Mouse (Mus musculus) midbrain, embryonic 14.5 days (tissue): Measurements from ENCODE around the gene Syt1. TPM values are rescaled to one million over a fixed set of nuclear protein-coding genes. Genes with fewer than 3 reads are reported as not detected.
A peak's percentile ranks its signal among the peaks of the same experiment; 100 is the strongest.

Experiments used
- ATAC-seq: fragments of 200-750 bp; cut with Nextera tagmentation; 2 replicates; pipeline ENCODE4 v1.8.0; 2017; ENCODE audit warnings: moderate number of reproducible peaks, moderate library complexity; ENCODE audit not compliant: low FRiP score, low TSS enrichment
- DNase-seq: peaks from one replicate; pipeline ENCODE4 v3.0.0-alpha.2; 2015
- H3K27ac ChIP-seq: fragments of 300-500 bp; sonication (generic); replicated peaks from 2 replicates; pipeline ENCODE4 v1.5.1; 2014; ENCODE audit warnings: mild to moderate bottlenecking, low read depth, low read length, moderate library complexity
- H3K27me3 ChIP-seq: fragments of 300-500 bp; sonication (generic); 2 replicates; pipeline ENCODE4 v1.6.1; 2014; ENCODE audit warnings: low read length, control low read depth, mixed read lengths; ENCODE audit not compliant: control insufficient read depth, insufficient read depth
- H3K36me3 ChIP-seq: fragments of 300-500 bp; sonication (generic); 2 replicates; pipeline ENCODE4 v1.6.1; 2014; ENCODE audit warnings: low read length, control low read depth; ENCODE audit not compliant: control insufficient read depth, insufficient read depth
- H3K4me1 ChIP-seq: fragments of 300-500 bp; sonication (generic); 2 replicates; pipeline ENCODE4 v1.6.1; 2014; ENCODE audit warnings: mild to moderate bottlenecking, antibody characterized with exemption, low read length, control low read depth; ENCODE audit not compliant: control insufficient read depth, insufficient read depth
- H3K4me2 ChIP-seq: fragments of 300-500 bp; sonication (generic); 2 replicates; pipeline ENCODE4 v1.6.1; 2014; ENCODE audit warnings: mild to moderate bottlenecking, low read length, moderate library complexity
- H3K4me3 ChIP-seq: fragments of 300-500 bp; sonication (generic); replicated peaks from 2 replicates; pipeline ENCODE4 v1.5.1; 2014; ENCODE audit warnings: low read depth, low read length
- H3K9ac ChIP-seq: fragments of 300-500 bp; sonication (generic); replicated peaks from 2 replicates; pipeline ENCODE4 v1.6.1; 2014; ENCODE audit warnings: mild to moderate bottlenecking, low read length, moderate library complexity
- H3K9me3 ChIP-seq: fragments of 300-500 bp; sonication (generic); 2 replicates; pipeline ENCODE4 v1.6.1; 2016; ENCODE audit warnings: low read length, control low read depth, mixed read lengths; ENCODE audit not compliant: control insufficient read depth
- WGBS: fragments of 180-500 bp; shearing (Covaris S2); extraction: QIAGEN DNeasy Blood & Tissue Kit; methylation state at CpG from one replicate; pipeline ENCODE4 v1.1.7; 2014; 5-methylcytosine and 5-hydroxymethylcytosine counted together
- polyA plus RNA-seq: library from polyadenylated mRNA; unstranded; fragments of >200 nt; fragmentation: Nextera tagmentation; extraction: Ambion mirVana; gene quantifications from 2 replicates; pipeline ENCODE4 v1.2.1, GENCODE M21; 2014

Gene Syt1
- polyA plus RNA-seq, 1 experiment from 2014 or later: 103 TPM

DNA sequence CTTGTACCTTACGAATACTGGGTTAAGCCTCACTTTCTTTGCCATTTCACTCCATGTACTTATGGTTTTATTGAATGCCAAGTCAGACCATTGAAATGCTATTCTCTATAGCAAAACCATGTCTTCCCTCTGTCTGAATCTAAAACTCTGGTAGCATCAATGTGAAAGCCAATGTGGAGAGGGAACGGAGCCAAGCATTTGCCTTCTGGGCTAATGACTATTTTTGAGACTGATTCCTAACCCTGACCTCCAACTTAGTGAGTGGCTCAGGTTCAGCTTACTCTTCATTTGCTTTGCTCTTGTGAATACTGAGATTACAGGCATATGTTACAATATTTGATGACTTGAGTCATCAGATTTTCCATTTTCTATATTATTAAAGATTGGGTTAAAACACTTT is 23.5 kb downstream of the Syt1 start:
- H3K27me3 ChIP-seq: no peaks in the 10 kb centered on the region
- H3K27ac ChIP-seq: no peak overlapping the region
- DNase-seq (no peak), ATAC-seq (no peak)
- H3K4me3 ChIP-seq: no peak overlapping the region
- no peaks in the 10 kb centered on the region for H3K36me3 ChIP-seq
- peaks cover 2% of the 10 kb centered on the region; the same call in 1 of the 2 replicates for H3K9me3 ChIP-seq
- 94% methylated on average over 2 of the region's 2 CpGs for WGBS
- H3K4me1 ChIP-seq: no peaks in the 10 kb centered on the region
- H3K4me2 ChIP-seq: no peak overlapping the region
- no peak overlapping the region for H3K9ac ChIP-seq

DNA sequence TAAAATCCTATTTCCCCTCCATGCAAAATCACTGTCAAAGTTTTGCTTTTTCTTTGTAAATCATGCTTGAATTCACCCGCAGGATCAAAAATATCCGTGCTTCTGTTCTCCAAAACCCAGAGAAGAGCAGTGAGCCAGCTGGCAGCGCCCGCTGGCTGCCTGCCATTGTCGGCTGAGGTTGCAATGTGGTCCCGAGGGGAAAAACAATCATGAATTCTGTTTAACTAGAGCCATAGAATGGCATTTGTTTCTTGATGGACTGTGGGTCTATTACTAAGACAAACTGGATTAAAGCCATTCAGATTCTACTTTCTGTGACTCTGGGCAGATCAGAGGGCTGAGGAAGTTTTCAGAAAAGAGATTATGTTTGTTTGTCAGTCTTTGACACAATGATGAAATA is 31.1 kb downstream of the Syt1 start:
- peak; percentile 67; the same call in 1 of the 2 replicates for ATAC-seq
- peaks cover 2% of the 10 kb centered on the region; the same call in 1 of the 2 replicates for H3K9me3 ChIP-seq
- no peaks in the 10 kb centered on the region for H3K27me3 ChIP-seq
- no peak overlapping the region for H3K4me2 ChIP-seq
- H3K36me3 ChIP-seq: no peaks in the 10 kb centered on the region
- no peak overlapping the region for H3K27ac ChIP-seq
- H3K4me1 ChIP-seq: peaks cover 12% of the 10 kb centered on the region; the same call in 1 of the 2 replicates
- H3K4me3 ChIP-seq: no peak overlapping the region
- no peak overlapping the region for H3K9ac ChIP-seq
- WGBS: 19% methylated on average over 6 of the region's 6 CpGs
- peak; percentile 91 for DNase-seq

DNA sequence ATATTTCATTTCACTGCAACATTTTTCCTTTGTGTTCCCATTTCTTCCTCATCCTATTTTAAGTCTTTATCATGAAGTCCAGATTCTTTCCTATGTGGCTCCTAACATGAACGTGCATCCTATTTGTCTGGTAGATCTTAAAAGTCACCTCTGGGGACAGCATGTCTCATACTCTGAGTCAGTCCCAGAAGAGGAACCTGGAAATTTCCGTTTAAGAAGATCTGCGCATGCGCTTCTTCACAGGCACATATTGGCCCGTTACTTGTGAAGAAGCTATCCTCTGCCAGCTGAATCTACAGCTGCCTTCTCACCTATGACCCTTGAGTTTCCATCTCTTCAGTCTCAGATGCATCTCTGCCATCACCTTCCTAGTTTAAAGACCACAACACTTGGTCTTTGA is 55.8 kb downstream of the Syt1 start:
- ATAC-seq: no peak
- 91% methylated on average over 5 of the region's 5 CpGs for WGBS

DNA sequence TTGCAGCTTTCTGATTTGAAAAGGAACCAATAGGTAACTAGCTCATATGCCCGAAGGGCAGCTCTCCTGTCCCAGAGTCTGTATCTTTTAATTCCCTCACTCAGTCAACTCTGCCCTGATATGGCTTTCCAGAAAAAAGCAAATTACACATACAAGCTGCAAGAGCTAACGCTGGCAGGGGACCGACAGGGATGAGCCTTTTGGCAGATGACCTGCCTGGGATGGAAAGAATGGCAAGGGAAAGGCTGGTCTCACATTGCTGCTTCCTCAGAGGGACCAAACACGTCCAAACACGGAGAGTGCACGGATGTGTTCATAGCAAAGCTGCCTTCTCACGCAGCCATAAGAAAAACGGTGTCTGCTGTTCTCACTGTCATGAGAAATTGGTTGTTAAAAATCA is 58.6 kb downstream of the Syt1 start:
- Histone ChIP-seq H3K9me3 (no peaks in the 10 kb centered on the region), H3K4me3 (no peak overlapping the region), H3K9ac (no peak overlapping the region), H3K36me3 (no peaks in the 10 kb centered on the region), H3K4me1 (0 out of 2 replicates have a peak, but pooled peaks cover 5% of the 10 kb centered on the region), H3K4me2 (no peak overlapping the region), H3K27me3 (no peaks in the 10 kb centered on the region), H3K27ac (no peak overlapping the region; the same call in 1 of the 2 replicates)
- 76% methylated on average over 8 of the region's 8 CpGs for WGBS
- no peak for ATAC-seq
- DNase-seq: peak; percentile 15

More for the DNA sequence above, 55.8 kb downstream of the Syt1 start:
- no peak overlapping the region for H3K4me3 ChIP-seq
- no peak for DNase-seq
- no peaks in the 10 kb centered on the region for H3K36me3 ChIP-seq
- H3K9me3 ChIP-seq: no peaks in the 10 kb centered on the region
- no peaks in the 10 kb centered on the region for H3K27me3 ChIP-seq
- H3K4me2 ChIP-seq: no peak overlapping the region
- H3K27ac ChIP-seq: no peak overlapping the region
- no peak overlapping the region for H3K9ac ChIP-seq
- H3K4me1 ChIP-seq: 0 out of 2 replicates have a peak, but pooled peaks cover 5% of the 10 kb centered on the region

DNA sequence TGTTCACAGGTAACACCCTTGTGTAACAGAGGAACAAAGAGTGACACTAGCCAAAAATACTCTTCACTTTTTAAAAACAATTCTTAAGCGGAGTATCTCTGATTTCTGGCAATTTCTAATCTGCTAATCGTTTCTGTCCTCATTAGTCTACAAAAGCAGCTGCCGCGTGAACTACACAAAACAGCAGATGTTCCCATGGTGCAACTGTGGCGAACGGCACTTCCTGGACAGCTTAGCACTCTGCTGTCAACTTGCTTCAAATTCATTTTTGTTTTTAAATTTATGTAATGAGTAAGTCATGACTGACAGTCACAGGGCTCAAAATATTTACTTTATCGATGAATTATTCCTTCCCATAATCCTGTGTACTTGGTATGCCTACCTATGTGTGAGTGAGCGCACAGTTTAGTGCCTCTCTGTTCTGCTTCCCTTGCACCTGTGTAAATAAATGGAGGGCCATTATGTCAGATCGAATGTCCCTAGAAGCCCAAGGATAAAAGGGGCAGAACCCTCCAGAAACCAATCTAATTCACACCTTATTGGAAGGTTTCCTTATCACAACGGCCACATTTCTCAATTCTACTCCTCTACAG is 73.8 kb downstream of the Syt1 start:
- Histone ChIP-seq H3K27me3 (no peaks in the 10 kb centered on the region), H3K4me1 (no peaks in the 10 kb centered on the region), H3K36me3 (no peaks in the 10 kb centered on the region), H3K27ac (no peak overlapping the region), H3K4me3 (no peak overlapping the region), H3K9ac (no peak overlapping the region), H3K4me2 (no peak overlapping the region), H3K9me3 (no peaks in the 10 kb centered on the region)
- ATAC-seq: no peak
- peak; percentile 21 for DNase-seq
- WGBS: 88% methylated on average over 10 of the region's 10 CpGs

DNA sequence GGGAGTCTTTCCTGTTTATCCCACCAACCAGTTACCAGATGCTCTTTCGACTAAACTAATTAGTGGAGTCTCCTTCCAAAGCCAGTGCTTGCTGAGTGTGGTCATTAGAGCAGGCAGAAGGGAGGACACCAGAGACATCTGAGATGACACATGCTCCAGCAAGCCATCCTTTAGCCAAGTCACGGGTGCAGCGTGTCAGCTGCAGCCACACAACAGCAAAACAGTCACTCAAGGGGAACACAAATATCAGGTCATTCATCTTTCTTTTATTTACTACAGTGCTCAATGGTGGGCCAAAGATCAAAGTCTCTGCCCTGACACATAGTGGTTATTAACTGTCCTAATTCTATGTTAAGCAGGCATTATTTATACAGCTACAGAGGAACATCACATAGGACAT is 80.5 kb downstream of the Syt1 start:
- ATAC-seq (no peak), DNase-seq (no peak)
- Histone ChIP-seq H3K4me3 (no peak overlapping the region), H3K4me1 (no peaks in the 10 kb centered on the region), H3K36me3 (no peaks in the 10 kb centered on the region), H3K27me3 (no peaks in the 10 kb centered on the region), H3K9me3 (no peaks in the 10 kb centered on the region), H3K27ac (no peak overlapping the region), H3K9ac (no peak overlapping the region), H3K4me2 (no peak overlapping the region)
- WGBS: 81% methylated on average over 3 of the region's 3 CpGs

DNA sequence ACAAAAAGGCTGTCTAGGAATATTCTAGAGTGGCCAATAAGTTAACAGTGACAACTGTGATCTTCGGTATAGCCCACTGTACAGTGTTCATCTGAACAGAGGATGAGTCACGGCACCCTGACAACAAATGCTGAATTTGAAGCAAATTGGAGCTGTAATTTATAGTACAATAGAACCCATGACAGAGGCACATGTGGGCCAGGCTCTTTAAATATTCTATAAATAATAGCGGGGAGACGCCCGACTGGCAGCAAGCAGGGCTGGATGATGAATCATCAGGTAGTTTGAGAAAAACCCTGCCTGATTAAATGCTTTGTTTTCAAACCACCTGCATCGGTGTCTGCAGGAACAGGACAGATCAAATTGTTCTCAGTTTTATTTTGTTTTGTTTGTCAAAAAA is 81.1 kb downstream of the Syt1 start:
- H3K4me1 ChIP-seq: no peaks in the 10 kb centered on the region
- no peaks in the 10 kb centered on the region for H3K27me3 ChIP-seq
- no peak overlapping the region for H3K9ac ChIP-seq
- no peaks in the 10 kb centered on the region for H3K9me3 ChIP-seq
- 89% methylated on average over 6 of the region's 6 CpGs for WGBS
- no peak for ATAC-seq
- H3K4me3 ChIP-seq: no peak overlapping the region
- H3K4me2 ChIP-seq: no peak overlapping the region
- H3K36me3 ChIP-seq: no peaks in the 10 kb centered on the region
- no peak for DNase-seq
- H3K27ac ChIP-seq: no peak overlapping the region

DNA sequence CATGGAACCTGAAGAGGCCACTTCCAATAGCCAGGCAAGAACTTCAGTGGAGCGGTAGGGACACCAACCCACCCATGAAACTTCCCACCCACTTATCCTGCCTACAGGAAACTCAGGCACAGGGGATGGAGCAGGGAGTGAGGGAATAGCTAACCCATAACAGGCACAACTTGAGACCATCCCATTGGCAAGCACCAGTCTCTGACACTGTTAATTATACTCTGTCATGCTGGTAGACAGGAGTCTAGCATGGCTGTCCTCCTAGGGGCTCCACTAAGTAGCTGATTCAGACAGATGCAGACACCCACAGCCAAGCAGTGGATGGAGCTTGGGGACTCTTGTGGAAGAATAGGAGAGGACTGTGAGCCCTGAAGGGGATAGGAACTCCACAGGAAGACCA is 105.5 kb downstream of the Syt1 start:
- no peak overlapping the region for H3K27ac ChIP-seq
- ATAC-seq: no peak
- no peaks in the 10 kb centered on the region for H3K4me1 ChIP-seq
- 100% methylated on average over 1 of the region's 1 CpGs for WGBS
- no peak for DNase-seq
- H3K9me3 ChIP-seq: no peaks in the 10 kb centered on the region
- H3K4me2 ChIP-seq: no peak overlapping the region
- H3K4me3 ChIP-seq: no peak overlapping the region
- H3K27me3 ChIP-seq: no peaks in the 10 kb centered on the region
- no peak overlapping the region for H3K9ac ChIP-seq
- 0 out of 2 replicates have a peak, but pooled peaks cover 4% of the 10 kb centered on the region for H3K36me3 ChIP-seq

DNA sequence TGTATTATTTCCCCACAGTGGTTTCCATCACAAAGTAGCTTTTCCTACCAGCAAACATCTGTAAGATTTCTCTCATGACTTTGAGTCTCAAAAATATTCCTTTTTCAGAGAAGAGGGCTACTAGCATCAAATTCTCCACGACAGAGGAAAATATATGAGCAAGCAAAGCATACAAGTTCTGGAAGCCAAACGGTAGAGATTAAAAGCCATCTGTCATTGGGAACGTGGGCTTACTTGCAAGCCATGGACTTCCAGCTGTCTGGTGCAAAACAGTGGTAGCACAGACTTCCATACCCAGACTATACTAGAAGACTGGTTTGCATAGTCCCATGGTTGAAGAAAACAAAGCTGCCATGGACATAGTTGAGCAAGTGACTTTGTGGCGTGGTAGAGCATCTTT is 106.4 kb downstream of the Syt1 start:
- 82% methylated on average over 4 of the region's 4 CpGs for WGBS
- Histone ChIP-seq H3K4me2 (no peak overlapping the region), H3K9me3 (no peaks in the 10 kb centered on the region), H3K27me3 (no peaks in the 10 kb centered on the region), H3K36me3 (0 out of 2 replicates have a peak, but pooled peaks cover 4% of the 10 kb centered on the region), H3K27ac (no peak overlapping the region), H3K9ac (no peak overlapping the region), H3K4me3 (no peak overlapping the region), H3K4me1 (no peaks in the 10 kb centered on the region)
- no peak for DNase-seq
- ATAC-seq: no peak
